Mouse (Mus musculus): Measurements from ENCODE around the gene Cyp2c67.
"Not testable (repeated sequence)": the region's sequence is repeated elsewhere in the genome, so short reads cannot be mapped to it uniquely, and the experiment has no call there.

The Cyp2c67 gene

DNA sequence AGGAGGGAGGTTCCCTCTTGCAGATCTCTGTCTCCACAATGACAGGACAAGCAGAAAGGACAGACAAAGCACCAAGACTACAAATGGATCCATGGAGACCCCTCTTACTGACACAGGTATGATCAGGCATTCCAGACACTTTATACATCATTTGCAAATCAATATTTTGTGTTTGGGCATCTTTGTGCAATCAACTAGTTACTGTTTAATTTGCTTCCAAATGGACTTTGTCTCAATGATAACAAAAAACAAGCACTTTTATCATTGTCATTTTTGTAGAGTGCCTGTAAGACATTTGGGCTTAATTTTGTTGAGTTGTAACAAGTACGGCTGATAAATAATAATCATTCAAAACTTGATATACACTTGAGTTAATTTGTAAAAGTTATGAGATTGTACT is at the start of gene Cyp2c67:
Gene Cyp2c67 (minus strand): TSS at position 114 of the 400 bp plus-strand sequence.
- DNase-seq = no peak

DNA sequence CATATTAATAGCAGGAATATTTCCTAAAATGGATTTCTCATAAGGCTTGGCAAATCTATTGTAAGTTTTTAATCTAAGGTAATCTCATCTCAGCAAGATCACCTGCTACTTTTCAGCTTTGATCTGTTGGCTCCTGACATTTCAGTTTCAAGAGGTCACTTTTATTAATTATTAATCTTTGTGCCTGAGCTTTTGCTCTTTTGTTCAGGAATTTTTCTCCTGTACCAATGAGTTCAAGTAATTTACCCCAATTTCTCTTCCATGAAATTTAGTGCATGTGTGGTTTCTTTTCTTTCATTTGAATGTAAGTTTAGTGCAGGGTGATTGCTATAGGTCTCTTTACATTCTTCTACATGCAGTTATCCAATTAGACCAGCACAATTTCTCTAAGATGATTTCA is 16.8 kb upstream of the Cyp2c67 start:
- DNase-seq = not testable (repeated sequence)

DNA sequence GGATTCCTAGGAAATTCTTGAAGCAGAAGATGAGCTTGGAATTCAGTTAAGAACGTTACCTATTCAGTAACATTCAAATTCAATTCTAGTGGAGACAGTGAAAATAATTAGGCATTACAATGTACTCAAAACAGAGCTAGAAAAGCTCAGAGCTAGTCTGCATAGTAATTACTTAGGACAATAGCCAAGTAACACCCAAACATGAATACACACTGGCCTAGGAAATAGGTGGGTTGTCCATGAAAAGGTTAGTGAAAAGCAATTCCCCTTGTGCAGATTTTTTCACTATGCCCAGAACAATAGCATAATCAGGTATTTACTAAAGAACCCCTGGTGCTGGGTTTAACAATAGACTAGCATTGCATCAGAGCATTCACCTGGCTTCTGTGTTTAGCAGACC is 3.5 kb upstream of the Cyp2c67 start:
- no peak for DNase-seq

DNA sequence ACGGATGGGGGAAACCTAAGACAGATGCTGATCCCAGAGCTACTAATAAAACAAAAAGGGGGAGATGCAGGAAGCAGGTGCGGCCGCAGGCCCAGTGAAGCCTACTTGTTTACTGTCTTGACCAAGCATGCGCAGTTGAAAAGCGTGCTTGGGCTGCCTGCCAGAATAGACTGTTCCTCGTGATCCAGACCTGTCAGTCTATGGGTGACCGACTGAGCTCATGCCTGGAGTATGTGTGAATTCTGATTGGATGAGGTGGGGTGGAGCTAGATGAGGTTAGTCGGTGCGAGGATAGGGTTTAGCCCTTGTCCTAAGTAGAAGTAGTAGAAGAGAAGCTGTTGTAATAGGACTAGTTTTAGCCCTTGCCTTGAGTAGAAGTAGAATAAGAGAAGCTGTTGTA is 1.3 kb downstream of the Cyp2c67 start:
- DNase-seq = no peak

DNA sequence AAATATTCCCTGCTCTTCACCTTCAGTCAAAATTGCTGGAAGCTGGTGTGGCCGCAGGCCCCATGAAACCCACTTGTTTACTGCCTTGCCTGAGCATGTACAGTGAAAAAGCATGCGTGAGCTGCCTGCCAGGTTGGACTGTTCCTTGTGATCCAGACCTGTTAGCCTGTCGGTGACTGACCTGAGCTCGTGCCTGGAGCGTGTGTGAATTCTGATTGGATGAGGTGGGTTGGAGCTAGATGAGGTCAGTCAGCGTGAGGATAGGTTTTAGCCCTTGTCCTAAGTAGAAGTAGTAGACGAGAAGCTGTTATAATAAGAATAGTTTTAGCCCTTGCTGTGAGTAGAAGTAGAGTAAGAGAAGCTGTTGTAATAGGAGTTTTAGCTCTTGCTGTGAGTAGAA is 4.3 kb downstream of the Cyp2c67 start:
- DNase-seq = not testable (repeated sequence)
